Mouse (Mus musculus): ENCODE results near the gene Tubb4b.

DNA sequence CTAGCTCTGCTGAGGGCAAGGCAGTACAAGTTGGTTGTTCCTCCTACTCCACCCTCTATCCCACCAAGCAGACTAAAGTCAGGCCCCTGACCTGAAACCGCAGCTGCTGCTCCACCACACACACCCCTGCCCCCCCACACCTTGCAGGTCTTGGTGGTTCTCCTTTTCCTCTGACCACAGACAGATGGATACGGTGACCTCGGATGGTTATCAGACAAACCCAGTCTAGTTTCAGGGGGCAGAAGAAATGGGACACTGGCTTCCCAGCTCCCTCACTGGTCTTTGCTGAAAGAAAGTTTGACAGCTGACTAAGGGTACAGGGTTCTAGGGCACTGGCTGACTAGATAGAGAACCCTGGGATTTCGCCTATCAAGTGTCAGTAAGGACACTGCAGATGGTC lies 8.9 kb upstream of the Tubb4b start:
- TF ChIP-seq EP300 (IDR thresholded peaks at IDR 0.05; ENCODE audit: low read depth) = no peak
- no peak for TF ChIP-seq CTCF (IDR thresholded peaks at IDR 0.05; ENCODE audit: low read depth)
